Mouse (Mus musculus): ENCODE measurements around the gene Tmem158.

Gene Tmem158

GRCm38 (mm10) chr9:123235621-123236020 is 24.9 kb downstream of the Tmem158 start:
- no peak for DNase-seq (ENCODE audit: low read depth, low spot score)
- no peaks in the 10 kb centered on the region for H3K36me3 ChIP-seq (ENCODE audit: control insufficient read depth, insufficient read depth, low read length, poor library complexity, severe bottlenecking)
- H3K27me3 ChIP-seq (ENCODE audit: control insufficient read depth, insufficient read depth, low read length, poor library complexity, severe bottlenecking): no peaks in the 10 kb centered on the region

DNA sequence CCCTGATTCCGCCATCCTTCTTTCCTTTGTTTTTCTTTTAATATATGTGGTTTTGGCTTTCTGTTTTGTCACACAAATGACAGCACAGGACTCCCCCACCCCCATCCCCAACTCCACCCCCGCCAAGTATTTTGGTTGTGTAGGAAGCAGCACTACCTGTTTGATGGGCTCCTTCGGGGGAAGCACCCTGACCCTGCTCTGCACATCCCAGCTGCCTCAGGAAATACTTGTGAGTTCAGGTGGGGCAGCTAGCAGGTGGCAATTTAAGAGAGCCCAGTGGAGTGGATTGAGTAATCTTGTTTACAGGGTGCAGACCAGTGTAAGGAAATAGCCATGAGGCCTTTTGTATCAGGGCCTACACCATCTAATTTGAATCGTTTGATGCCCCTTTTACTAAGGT is 30.7 kb downstream of the Tmem158 start:
- no peak for DNase-seq (ENCODE audit: low read depth, low spot score)
- no peaks in the 10 kb centered on the region for H3K27me3 ChIP-seq (ENCODE audit: control insufficient read depth, insufficient read depth, low read length, poor library complexity, severe bottlenecking)
- no peaks in the 10 kb centered on the region for H3K36me3 ChIP-seq (ENCODE audit: control insufficient read depth, insufficient read depth, low read length, poor library complexity, severe bottlenecking)

DNA sequence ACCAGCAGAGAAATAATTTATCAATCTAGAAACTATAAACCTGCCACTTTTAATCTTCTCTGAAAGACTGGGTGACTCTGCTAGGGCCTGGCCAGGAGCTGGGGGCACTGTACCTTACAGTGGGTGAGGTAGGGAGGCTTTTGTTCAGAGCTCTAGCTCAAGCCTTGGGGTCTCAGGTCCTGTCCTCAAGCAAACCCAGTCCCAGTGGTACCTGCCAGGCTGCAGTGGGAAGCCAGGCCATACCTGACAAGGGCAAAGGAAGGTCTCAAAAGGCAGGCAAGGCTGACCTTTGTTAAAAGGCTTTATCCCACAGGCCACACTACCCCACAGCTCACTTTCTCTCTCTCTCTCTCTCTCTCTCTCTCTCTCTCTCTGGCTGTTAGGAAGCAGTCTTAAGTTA is 31.9 kb downstream of the Tmem158 start:
- H3K36me3 ChIP-seq (ENCODE audit: control insufficient read depth, insufficient read depth, low read length, poor library complexity, severe bottlenecking): no peaks in the 10 kb centered on the region
- no peaks in the 10 kb centered on the region for H3K27me3 ChIP-seq (ENCODE audit: control insufficient read depth, insufficient read depth, low read length, poor library complexity, severe bottlenecking)
- no peak for DNase-seq (ENCODE audit: low read depth, low spot score)

DNA sequence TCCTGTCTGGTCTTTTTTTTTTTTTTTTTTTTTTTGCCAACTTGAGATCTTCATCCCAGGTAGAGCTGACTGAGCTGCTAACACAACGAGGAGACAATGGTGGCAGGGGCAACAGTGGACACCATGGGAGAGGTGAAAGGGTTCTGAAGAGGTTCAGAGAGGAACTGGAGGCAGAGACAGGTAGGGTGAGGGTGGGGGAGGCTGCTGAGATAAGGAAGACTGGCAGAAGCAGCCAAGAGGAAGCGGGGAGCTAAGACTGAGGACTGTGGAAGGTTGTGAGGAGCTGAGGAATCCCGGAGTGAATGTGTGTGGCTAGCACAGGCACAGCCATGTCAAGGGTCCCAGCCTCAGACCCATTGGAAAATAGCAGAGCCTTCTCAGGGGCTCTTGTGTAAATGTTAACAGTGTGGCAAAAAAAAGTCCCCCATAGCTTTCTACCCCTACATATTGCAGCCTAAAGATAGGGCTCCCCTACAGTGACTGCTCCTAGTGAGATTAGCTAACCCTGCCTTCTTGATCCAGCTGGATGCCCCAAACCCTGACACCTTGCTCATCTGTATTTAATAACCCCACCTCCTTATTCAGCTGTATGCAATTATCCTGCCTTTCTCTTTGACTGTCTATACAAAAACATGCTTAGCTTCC is 33.3 kb downstream of the Tmem158 start:
- DNase-seq (ENCODE audit: low read depth, low spot score): no peak
- no peaks in the 10 kb centered on the region for H3K36me3 ChIP-seq (ENCODE audit: control insufficient read depth, insufficient read depth, low read length, poor library complexity, severe bottlenecking)
- no peaks in the 10 kb centered on the region for H3K27me3 ChIP-seq (ENCODE audit: control insufficient read depth, insufficient read depth, low read length, poor library complexity, severe bottlenecking)

- Histone ChIP-seq H3K36me3 (ENCODE audit: control insufficient read depth, insufficient read depth, low read length, poor library complexity, severe bottlenecking) (no peaks in the 10 kb centered on the region), H3K27me3 (ENCODE audit: control insufficient read depth, insufficient read depth, low read length, poor library complexity, severe bottlenecking) (no peaks in the 10 kb centered on the region)
- DNase-seq (ENCODE audit: low read depth, low spot score): no peak
Measured at GRCm38 (mm10) chr9:123224863-123225431, 35.6 kb downstream of the Tmem158 start.

DNA sequence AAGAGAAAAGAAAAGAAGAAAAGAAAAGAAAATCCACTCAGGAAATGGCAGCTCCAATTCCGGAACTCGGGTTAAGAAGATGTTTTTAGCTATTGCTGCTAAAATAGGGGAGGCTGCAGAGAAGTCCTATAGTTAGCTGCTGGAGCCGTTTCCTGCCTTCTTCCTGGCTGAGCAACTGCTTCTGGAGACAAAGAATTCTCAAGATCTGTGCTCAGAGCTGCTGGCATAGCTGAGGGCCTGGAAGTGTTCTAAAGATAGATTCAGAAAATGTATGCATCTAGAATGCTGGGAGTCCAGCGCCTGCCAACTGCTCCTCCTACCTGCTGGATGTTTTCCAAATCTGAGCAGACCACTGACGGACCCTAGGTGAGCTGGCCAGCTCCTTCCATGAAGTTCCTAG is 40.7 kb downstream of the Tmem158 start:
- H3K27me3 ChIP-seq (ENCODE audit: control insufficient read depth, insufficient read depth, low read length, poor library complexity, severe bottlenecking): no peaks in the 10 kb centered on the region
- no peaks in the 10 kb centered on the region for H3K36me3 ChIP-seq (ENCODE audit: control insufficient read depth, insufficient read depth, low read length, poor library complexity, severe bottlenecking)
- DNase-seq (ENCODE audit: low read depth, low spot score): no peak

DNA sequence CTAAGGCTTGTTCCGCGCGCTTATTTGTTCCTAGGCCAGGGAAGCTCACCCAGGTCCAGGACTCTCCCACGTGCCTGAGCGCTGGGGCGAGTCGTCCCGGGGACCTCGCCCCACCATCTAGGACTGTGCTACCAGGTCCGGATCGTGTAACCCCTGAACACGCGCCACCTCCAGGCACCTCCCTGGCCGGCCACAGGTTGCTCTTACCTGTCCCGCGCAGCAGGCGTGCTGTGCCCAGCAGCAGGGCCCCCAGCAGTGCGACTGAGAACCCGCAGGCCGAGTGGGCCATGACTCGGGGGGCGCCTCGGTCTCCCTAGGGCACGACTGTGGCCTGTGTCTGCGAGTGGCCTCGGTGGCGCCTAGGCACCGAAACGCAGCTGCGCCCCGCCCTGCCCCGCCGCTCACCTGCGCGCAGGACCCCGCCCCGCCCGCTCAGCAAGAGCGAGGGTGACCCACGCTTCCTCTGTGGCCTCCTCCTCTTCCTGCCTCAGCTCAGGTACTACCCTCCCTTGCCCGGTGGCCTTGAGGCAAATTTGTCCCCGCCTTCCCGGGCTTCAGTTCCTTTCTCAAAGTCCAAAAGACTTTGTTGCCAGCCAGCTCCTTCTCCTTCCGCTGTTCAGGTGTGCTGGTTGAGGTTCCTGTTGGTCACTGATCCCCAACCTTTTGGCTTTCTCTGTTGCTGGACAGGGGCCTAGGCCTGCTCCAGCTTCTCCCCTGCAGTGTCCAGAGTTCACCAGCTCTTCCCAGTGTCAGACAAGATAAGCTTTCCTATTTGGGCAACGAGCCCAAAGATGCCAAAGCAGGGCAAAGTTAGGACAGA is 44.7 kb downstream of the Tmem158 start, which contains the start of gene Cdcp1:
TSS of gene Cdcp1 (minus strand) at position 418 of the 820 bp plus-strand sequence.
- Histone ChIP-seq H3K36me3 (ENCODE audit: control insufficient read depth, insufficient read depth, low read length, poor library complexity, severe bottlenecking) (no peaks in the 10 kb centered on the region), H3K27me3 (ENCODE audit: control insufficient read depth, insufficient read depth, low read length, poor library complexity, severe bottlenecking) (no peaks in the 10 kb centered on the region)
- no peak for DNase-seq (ENCODE audit: low read depth, low spot score)

DNA sequence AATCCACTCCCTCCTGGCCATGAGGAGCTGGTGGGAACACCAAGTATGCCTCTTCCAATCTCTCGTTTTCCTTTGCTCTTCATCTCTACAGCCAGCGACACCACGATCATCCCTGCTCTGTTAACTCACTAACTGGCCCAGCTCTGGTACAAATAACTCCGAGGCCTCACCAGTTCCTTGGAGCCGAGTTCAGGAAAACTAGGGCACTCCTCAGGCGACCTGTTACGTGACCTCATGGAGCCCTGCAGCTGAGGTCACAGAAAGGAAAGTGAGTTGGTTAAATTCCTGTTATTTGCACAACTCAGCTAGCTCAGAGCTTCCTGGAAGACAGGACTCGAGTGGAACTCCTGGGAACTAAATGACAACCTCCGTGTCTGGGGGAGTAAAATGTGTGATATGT is 47.2 kb downstream of the Tmem158 start:
- Histone ChIP-seq H3K36me3 (ENCODE audit: control insufficient read depth, insufficient read depth, low read length, poor library complexity, severe bottlenecking) (no peaks in the 10 kb centered on the region), H3K27me3 (ENCODE audit: control insufficient read depth, insufficient read depth, low read length, poor library complexity, severe bottlenecking) (no peaks in the 10 kb centered on the region)
- no peak for DNase-seq (ENCODE audit: low read depth, low spot score)
